Mouse (Mus musculus): ENCODE results near the gene Dscam. TPM values are rescaled to one million over a fixed set of nuclear protein-coding genes. Genes with fewer than 3 reads are reported as not detected.

Gene Dscam
- polyA plus RNA-seq, 1 experiment from 2014 or later, result 0.15 TPM

GRCm38 (mm10) chr16:97098508-97098907, 72.0 kb downstream of the Dscam start:
- no peak overlapping the region for H3K27ac ChIP-seq
- no peak overlapping the region for H3K4me2 ChIP-seq (replicated peaks)
- no peak for ATAC-seq
- 73% methylated on average over 5 of the region's 5 CpGs for WGBS
- H3K27me3 ChIP-seq (replicated peaks), result no peaks in the 10 kb centered on the region
- H3K36me3 ChIP-seq, result no peaks in the 10 kb centered on the region
- H3K9ac ChIP-seq, result no peak overlapping the region
- no peaks in the 10 kb centered on the region for H3K9me3 ChIP-seq
- H3K4me1 ChIP-seq (replicated peaks), result no peaks in the 10 kb centered on the region
- no peak overlapping the region for H3K4me3 ChIP-seq (replicated peaks)

- no peak overlapping the region for H3K27ac ChIP-seq
- H3K4me3 ChIP-seq (replicated peaks), result no peak overlapping the region
- H3K9ac ChIP-seq, result no peak overlapping the region
- 84% methylated on average over 2 of the region's 2 CpGs for WGBS
- H3K9me3 ChIP-seq, result no peaks in the 10 kb centered on the region
- H3K4me2 ChIP-seq (replicated peaks), result no peak overlapping the region
- no peaks in the 10 kb centered on the region for H3K27me3 ChIP-seq (replicated peaks)
- H3K4me1 ChIP-seq (replicated peaks), result no peaks in the 10 kb centered on the region
- no peaks in the 10 kb centered on the region for H3K36me3 ChIP-seq
- ATAC-seq, result no peak
Observed at GRCm38 (mm10) chr16:97096709-97097108, 73.8 kb downstream of the Dscam start.

GRCm38 (mm10) chr16:97095496-97095895, 75.1 kb downstream of the Dscam start:
- Histone ChIP-seq H3K27ac (no peak overlapping the region), H3K4me3 (replicated peaks) (no peak overlapping the region), H3K4me2 (replicated peaks) (no peak overlapping the region), H3K27me3 (replicated peaks) (no peaks in the 10 kb centered on the region), H3K9me3 (no peaks in the 10 kb centered on the region), H3K4me1 (replicated peaks) (no peaks in the 10 kb centered on the region), H3K36me3 (no peaks in the 10 kb centered on the region), H3K9ac (no peak overlapping the region)
- no peak for ATAC-seq
- 93% methylated on average over 1 of the region's 1 CpGs for WGBS

GRCm38 (mm10) chr16:97089339-97089738, 81.2 kb downstream of the Dscam start:
- no peak for ATAC-seq
- H3K27ac ChIP-seq, result no peak overlapping the region
- no peaks in the 10 kb centered on the region for H3K27me3 ChIP-seq (replicated peaks)
- no peaks in the 10 kb centered on the region for H3K9me3 ChIP-seq
- H3K36me3 ChIP-seq, result no peaks in the 10 kb centered on the region
- no peak overlapping the region for H3K4me2 ChIP-seq (replicated peaks)
- H3K4me1 ChIP-seq (replicated peaks), result no peaks in the 10 kb centered on the region
- no peak overlapping the region for H3K4me3 ChIP-seq (replicated peaks)
- no peak overlapping the region for H3K9ac ChIP-seq
- 50% methylated on average over 3 of the region's 3 CpGs for WGBS

- H3K27ac ChIP-seq, result no peak overlapping the region
- no peaks in the 10 kb centered on the region for H3K9me3 ChIP-seq
- H3K4me1 ChIP-seq (replicated peaks), result no peaks in the 10 kb centered on the region
- no peaks in the 10 kb centered on the region for H3K27me3 ChIP-seq (replicated peaks)
- H3K36me3 ChIP-seq, result no peaks in the 10 kb centered on the region
- no peak for ATAC-seq
- no peak overlapping the region for H3K4me3 ChIP-seq (replicated peaks)
- no peak overlapping the region for H3K9ac ChIP-seq
- no peak overlapping the region for H3K4me2 ChIP-seq (replicated peaks)
- 85% methylated on average over 2 of the region's 2 CpGs for WGBS
Observed at GRCm38 (mm10) chr16:97083694-97084093, 86.9 kb downstream of the Dscam start.

- Histone ChIP-seq H3K27ac (no peak overlapping the region), H3K27me3 (replicated peaks) (no peaks in the 10 kb centered on the region), H3K9me3 (no peaks in the 10 kb centered on the region), H3K4me3 (replicated peaks) (no peak overlapping the region), H3K36me3 (no peaks in the 10 kb centered on the region), H3K4me1 (replicated peaks) (no peaks in the 10 kb centered on the region), H3K4me2 (replicated peaks) (no peak overlapping the region), H3K9ac (no peak overlapping the region)
- WGBS, result 73% methylated on average over 4 of the region's 4 CpGs
- ATAC-seq, result no peak
Observed at GRCm38 (mm10) chr16:97075920-97076572, 94.5 kb downstream of the Dscam start.

- no peaks in the 10 kb centered on the region for H3K27me3 ChIP-seq (replicated peaks)
- H3K36me3 ChIP-seq, result no peaks in the 10 kb centered on the region
- no peak overlapping the region for H3K27ac ChIP-seq
- 70% methylated on average over 6 of the region's 6 CpGs for WGBS
- H3K4me3 ChIP-seq (replicated peaks), result no peak overlapping the region
- ATAC-seq, result no peak
- H3K4me2 ChIP-seq (replicated peaks), result no peak overlapping the region
- H3K9me3 ChIP-seq, result no peaks in the 10 kb centered on the region
- H3K4me1 ChIP-seq (replicated peaks), result no peaks in the 10 kb centered on the region
- no peak overlapping the region for H3K9ac ChIP-seq
Observed at GRCm38 (mm10) chr16:97075137-97075902, 95.2 kb downstream of the Dscam start.

- Histone ChIP-seq H3K4me1 (replicated peaks) (no peaks in the 10 kb centered on the region), H3K9me3 (no peaks in the 10 kb centered on the region), H3K27ac (no peak overlapping the region), H3K4me3 (replicated peaks) (no peak overlapping the region), H3K36me3 (no peaks in the 10 kb centered on the region), H3K27me3 (replicated peaks) (no peaks in the 10 kb centered on the region), H3K9ac (no peak overlapping the region), H3K4me2 (replicated peaks) (no peak overlapping the region)
- ATAC-seq, result no peak
- 100% methylated on average over 1 of the region's 1 CpGs for WGBS
Observed at GRCm38 (mm10) chr16:97073847-97074246, 96.7 kb downstream of the Dscam start.

- no peak overlapping the region for H3K27ac ChIP-seq
- no peaks in the 10 kb centered on the region for H3K9me3 ChIP-seq
- WGBS, result 79% methylated on average over 2 of the region's 2 CpGs
- H3K9ac ChIP-seq, result no peak overlapping the region
- H3K4me1 ChIP-seq (replicated peaks), result no peaks in the 10 kb centered on the region
- no peak for ATAC-seq
- H3K4me3 ChIP-seq (replicated peaks), result no peak overlapping the region
- no peak overlapping the region for H3K4me2 ChIP-seq (replicated peaks)
- H3K27me3 ChIP-seq (replicated peaks), result no peaks in the 10 kb centered on the region
- H3K36me3 ChIP-seq, result no peaks in the 10 kb centered on the region
Observed at GRCm38 (mm10) chr16:97072624-97073023, 97.9 kb downstream of the Dscam start.

GRCm38 (mm10) chr16:97066856-97067255, 103.7 kb downstream of the Dscam start:
- 63% methylated on average over 4 of the region's 4 CpGs for WGBS
- no peaks in the 10 kb centered on the region for H3K4me1 ChIP-seq (replicated peaks)
- H3K36me3 ChIP-seq, result no peaks in the 10 kb centered on the region
- ATAC-seq, result no peak
- H3K27me3 ChIP-seq (replicated peaks), result no peaks in the 10 kb centered on the region
- no peak overlapping the region for H3K9ac ChIP-seq
- H3K27ac ChIP-seq, result no peak overlapping the region
- no peak overlapping the region for H3K4me2 ChIP-seq (replicated peaks)
- H3K9me3 ChIP-seq, result no peaks in the 10 kb centered on the region
- H3K4me3 ChIP-seq (replicated peaks), result no peak overlapping the region

GRCm38 (mm10) chr16:97062207-97062606, 108.3 kb downstream of the Dscam start:
- Histone ChIP-seq H3K9ac (no peak overlapping the region), H3K9me3 (no peaks in the 10 kb centered on the region), H3K27ac (no peak overlapping the region), H3K4me3 (replicated peaks) (no peak overlapping the region), H3K27me3 (replicated peaks) (no peaks in the 10 kb centered on the region), H3K4me1 (replicated peaks) (no peaks in the 10 kb centered on the region), H3K4me2 (replicated peaks) (no peak overlapping the region), H3K36me3 (no peaks in the 10 kb centered on the region)
- ATAC-seq, result no peak
- 90% methylated on average over 3 of the region's 3 CpGs for WGBS

GRCm38 (mm10) chr16:97061390-97061789, 109.2 kb downstream of the Dscam start:
- Histone ChIP-seq H3K9me3 (no peaks in the 10 kb centered on the region), H3K4me2 (replicated peaks) (no peak overlapping the region), H3K27me3 (replicated peaks) (no peaks in the 10 kb centered on the region), H3K4me1 (replicated peaks) (no peaks in the 10 kb centered on the region), H3K36me3 (no peaks in the 10 kb centered on the region), H3K4me3 (replicated peaks) (no peak overlapping the region), H3K27ac (no peak overlapping the region), H3K9ac (no peak overlapping the region)
- 79% methylated on average over 7 of the region's 7 CpGs for WGBS
- ATAC-seq, result no peak

GRCm38 (mm10) chr16:97060736-97061135, 109.8 kb downstream of the Dscam start:
- H3K27me3 ChIP-seq (replicated peaks), result no peaks in the 10 kb centered on the region
- no peaks in the 10 kb centered on the region for H3K36me3 ChIP-seq
- no peak overlapping the region for H3K4me3 ChIP-seq (replicated peaks)
- no peaks in the 10 kb centered on the region for H3K4me1 ChIP-seq (replicated peaks)
- no peak for ATAC-seq
- no peak overlapping the region for H3K9ac ChIP-seq
- H3K4me2 ChIP-seq (replicated peaks), result no peak overlapping the region
- H3K9me3 ChIP-seq, result no peaks in the 10 kb centered on the region
- H3K27ac ChIP-seq, result no peak overlapping the region
